Mouse (Mus musculus): ENCODE measurements around the gene Gm44503.

Gm44503 gene

DNA sequence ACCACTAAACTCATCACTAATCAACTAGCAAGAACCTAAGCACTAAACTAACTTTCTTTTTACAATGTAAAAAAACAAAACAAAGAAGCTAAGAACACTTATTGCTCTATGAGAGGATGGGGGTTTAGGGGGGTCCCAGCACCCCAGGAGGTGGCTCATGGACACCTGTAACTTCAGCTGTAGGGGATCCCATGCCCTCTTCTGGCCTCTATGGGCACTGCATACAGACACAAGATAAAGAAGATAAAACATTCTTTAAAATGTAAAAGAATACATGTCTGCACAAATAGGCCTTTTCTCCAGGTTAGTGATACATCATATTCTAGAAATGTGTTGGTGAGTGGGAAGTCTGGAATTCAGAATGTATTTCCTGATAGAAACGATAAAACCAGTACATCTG lies 74.8 kb downstream of the Gm44503 start:
- DNase-seq: no peak

DNA sequence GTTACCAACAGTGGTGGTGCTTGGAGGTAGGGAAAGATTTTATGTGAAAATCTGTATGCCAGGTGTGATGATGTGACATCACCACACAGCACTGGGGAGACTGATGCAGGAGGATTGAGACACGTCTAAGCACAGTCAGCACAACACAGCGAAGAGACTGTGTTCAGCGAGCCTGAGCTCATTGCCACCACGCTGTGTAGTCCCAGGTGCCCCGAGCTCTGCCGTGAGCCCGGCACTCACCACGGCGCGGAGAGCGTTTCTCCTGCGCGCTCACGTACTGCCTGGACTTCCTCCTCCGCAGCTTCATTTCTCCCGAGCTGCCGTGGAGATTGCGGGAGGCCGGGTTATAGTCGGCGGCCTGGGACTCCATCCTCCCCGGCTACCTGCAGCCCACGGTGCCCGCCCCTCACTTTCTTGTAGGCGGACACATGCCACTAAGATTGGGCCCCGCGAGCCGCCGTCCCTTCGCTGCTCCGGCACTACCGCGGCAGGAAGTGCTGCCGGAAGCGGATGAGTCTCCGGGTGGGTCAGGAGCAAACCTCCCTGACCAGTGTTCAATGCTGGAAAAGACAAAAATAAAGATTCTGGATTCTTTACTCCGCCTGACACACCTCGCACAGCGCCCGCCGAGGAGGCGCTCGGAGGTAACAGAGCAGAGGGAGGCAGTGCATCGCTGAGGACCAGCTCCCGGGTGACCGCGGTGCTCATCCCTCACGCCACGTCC lies 80.7 kb downstream of the Gm44503 start:
- peak; percentile 99 for DNase-seq

DNA sequence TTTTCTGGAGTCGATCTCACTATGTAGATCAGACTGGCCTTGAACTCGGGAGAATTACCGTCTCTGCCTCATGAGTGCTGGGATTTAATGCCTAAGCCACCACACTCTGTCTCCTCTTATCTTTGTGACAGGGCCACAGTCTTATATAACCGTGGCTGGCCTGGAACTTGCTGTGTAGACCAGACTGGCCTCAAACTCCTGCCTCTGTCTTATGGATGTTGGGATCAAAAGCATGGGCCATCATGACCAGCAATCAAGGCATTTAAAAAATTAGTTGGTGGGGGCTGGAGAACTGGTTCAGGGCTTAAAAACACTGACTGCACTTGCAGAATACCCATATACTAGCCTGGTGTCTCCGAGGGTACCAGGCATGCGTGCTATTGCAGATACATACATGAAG lies 81.4 kb downstream of the Gm44503 start, which contains the start of gene Pigb:
TSS of gene Pigb (minus strand) at position 299 of the 400 bp plus-strand sequence.
- peak; percentile 69 for DNase-seq

DNA sequence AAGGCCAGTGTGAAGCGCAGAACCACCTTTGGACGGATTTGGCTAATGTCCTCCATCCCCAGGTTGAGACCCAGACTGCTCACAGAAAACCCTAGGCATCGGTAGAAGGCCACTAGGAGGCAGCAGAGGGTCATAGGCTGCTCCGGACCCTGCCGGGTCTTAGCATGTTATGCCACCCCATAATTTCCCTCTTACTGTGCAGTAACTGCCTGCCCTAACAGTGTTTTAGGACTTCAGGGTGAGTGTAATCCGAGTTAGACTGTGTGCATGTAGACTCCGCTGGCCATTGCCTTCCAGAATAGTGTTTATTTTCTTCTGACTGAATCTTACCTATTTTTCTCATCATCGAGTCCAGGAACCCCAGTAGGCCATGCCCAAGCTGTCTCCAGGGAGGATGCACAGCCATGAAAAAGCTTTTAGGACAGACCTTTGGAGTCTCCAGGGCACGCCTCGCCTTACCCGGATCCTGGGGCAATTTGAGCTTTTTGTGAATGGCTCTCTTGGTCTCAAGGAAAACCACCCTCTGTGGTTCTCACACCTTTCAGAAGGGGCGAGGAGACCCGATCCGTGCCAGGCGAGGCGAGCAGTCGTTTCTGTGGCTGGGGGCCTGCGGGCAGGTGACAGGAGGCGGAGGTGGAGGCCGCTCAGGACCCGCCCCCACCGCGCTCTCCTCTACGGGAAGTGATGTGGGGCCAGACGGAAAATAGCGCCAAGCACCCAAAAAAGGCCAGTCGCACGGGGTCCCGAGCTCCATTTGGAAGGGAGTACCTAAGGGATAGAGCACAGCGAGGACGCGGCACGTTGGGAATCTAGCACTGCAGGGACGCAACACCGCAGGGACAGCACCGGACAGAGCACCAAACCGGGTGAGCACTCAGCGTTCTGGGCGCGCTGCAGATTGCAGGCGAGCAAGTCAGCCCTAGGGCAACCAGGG lies 85.8 kb downstream of the Gm44503 start, which contains the start of gene Rab27a:
TSS of gene Rab27a (plus strand) at position 709 of the 934 bp plus-strand sequence.
- peak; percentile 97 for DNase-seq

DNA sequence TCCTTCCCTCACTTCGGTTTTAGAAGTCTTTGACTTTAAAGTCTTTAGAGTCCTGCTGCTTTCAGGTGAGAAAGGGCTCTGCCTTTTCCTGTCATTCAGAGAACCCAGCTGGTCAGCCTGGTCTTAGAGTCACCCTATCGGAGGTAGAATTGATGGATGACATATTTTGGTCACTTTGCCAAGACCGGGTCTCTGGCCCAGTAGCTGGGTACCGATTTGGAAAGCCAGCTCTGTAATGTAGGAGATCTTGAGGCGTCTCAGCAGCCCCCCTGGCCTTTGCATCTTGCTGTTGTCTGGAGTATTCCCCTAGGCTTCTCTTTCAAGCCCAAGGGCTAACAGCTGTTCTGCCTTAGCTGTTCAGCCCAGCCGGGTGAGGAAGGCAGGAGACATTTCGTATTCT lies 86.6 kb downstream of the Gm44503 start:
- DNase-seq: peak; percentile 87

DNA sequence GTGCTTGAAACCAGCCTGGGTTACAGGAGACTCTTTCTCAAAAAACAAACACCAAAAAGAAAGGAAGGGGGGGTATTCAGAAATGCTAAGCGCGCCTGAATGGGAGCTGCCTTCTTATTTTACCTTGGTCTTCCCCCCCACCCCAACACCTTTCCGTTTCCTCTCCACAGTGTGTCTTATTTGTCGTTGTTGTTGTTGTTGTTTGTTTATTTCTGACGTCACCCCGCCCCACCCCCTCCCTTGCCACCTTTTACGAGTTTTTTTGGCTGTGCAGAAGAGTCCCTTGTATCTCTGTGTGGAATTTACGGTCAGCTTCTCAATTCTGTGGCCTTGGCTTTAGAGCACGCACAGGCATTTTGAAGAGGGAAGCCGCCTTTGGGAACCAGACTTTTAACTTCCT lies 87.1 kb downstream of the Gm44503 start:
- no peak for DNase-seq

DNA sequence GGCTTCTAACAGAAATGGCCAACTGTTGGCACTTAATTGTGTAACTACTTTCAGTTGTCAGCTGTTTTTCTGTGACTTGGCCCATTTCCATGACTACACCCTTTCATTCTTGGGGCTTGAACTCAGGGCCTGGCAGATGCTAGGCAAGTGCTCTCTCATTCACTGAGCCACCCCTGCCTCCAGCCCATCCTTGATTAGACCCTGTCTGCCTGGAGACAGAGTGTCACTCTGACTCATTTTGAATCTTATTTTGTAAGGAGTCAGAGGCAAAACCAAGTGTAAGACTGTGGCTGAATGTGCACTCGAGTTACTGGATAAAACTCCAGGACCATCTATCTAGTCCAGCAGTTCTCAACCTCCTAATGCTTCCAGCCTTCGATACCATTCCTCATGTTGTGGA lies 89.3 kb downstream of the Gm44503 start:
- peak; percentile 76 for DNase-seq

DNA sequence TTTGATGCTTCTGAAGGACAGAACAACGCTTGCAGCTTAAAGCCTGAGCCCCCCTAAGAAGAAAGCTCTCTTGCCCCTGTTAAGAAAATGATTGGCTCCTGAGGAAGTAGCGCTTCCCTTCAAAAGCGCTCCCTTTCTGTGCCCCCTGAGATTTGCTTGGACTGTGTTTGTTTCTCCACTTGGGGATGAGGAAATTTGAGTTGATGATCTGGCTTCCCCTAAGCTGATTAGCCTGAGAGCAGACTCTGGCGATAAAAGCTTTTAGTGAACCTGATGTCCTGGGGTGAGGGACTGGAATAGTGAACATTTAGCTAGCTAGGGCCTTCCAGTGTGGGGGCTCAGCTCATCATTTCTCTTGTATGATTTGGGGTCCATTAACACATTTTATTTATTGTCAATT lies 90.3 kb downstream of the Gm44503 start:
- DNase-seq: peak; percentile 93

DNA sequence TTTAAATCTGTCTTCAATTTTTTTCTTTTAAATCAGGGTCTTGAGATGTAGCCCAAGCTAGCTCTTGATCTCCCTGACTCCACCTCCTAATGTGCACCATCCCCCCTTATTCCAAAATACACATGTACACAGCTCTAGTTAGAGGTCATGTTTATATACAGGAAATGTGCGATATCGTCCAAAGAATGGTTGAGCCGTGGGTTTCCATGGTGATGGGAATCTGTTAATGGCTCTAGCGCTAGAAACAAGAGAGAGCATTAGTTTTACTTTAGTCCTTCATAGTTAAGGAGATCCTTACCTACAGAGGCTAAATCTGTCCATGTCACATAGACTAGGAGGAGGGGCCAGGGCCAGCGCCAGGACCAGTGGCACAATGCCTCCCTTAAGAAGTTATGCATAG lies 91.2 kb downstream of the Gm44503 start:
- no peak for DNase-seq

DNA sequence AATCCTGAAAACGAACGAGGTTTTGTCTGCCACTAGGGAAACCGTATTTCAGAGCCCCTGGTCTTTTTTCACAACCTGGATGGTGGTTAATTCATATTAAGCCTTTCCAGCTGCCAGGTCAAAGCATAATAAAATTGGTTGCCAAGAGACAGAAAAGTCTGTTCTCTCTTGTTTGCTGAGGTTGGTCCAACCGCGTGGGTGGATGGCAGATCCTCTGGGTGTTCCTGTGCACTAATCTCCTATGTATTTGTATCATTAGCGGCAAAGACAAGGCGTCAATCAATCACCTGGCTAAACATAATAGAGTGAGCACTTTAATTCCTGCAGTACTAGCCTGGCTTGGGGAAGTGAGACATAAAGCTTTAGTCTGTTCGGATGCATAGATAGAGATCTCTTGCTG lies 92.0 kb downstream of the Gm44503 start:
- DNase-seq: no peak

DNA sequence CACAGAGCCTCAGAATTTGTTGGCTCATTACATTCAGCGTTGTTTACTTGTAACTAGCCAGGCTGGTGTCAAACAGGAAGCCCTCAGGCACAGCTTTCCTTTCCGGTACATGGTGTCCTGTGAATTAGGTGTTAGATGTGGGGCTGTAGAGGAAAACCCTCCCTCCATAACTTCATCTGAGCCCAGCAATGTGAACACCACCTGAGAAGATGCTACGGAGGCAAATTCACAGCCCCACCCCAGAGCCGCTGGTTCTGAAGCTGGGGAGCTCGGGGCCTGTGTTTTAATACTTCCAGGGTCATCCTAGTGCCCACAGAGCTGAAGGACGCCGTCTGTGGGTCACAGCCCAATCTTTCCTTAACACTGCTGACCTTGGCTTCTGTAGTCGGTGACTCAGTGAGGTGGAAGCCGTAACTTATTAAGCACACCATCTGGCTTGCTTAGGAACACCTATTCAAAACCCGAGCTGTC lies 96.8 kb downstream of the Gm44503 start:
- DNase-seq: peak; percentile 97

DNA sequence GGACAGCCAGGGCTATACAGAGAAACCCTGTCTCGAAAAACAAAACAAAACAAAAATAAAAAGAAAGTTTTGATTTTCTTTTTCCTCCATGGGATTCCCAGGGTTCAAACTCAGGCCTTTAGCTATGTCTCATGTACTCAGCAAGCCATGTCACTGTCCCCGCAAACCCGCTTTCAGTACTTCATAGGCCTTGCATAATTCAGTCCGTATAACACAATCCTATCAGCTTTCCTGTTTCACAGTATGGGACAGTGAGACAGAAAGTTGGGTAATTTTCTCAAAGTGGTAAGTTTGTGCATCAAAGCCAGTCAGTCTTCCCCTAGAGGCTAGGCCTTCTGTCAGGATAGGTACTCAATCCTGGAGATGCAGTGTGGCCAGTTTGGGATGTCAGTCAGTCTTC lies 100.6 kb downstream of the Gm44503 start:
- DNase-seq: no peak

DNA sequence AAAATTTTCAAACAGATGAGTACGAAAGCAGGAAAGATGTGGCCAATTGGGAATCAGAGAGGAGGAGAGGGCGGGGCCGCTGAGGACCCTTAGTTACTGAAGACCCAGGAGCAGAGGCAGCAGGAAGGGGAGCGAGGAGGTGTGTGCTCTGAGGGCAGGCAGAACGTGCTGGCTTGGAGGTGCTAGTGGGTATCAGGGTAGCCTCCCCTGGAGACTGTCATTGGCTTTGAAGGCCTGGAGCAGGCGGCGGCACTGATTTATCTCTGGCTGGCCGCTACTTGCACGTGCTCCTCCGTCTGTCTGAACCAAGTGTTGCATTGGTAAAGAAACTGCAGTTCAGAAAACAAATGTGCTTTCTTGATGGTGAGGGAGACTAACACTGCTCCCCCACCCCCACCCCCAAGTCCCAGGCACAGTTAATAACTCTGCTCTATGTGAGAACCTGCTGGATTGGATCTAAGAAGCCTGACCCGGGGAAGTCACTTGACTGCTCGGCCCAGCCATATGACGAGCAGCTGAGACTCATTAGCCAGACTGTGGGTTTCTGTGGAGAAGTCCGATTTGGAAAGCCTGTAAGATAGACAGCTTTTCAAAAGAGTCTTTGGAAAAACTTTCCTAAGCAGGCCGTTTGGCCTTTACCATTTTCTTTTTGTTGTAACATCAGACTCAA lies 105.1 kb downstream of the Gm44503 start:
- no peak for DNase-seq

Data from heart, adult 11 months (tissue).